Mouse (Mus musculus) heart, postnatal 36 days (tissue): ENCODE data around the gene Oas1d. TPM values are rescaled to one million over a fixed set of nuclear protein-coding genes. Genes with fewer than 3 reads are reported as not detected.

Experiments
- DNase-seq, 2 experiments: peaks; one replicate each; pipeline ENCODE4 v3.0.0; 2021 to 2022
- intact Hi-C: fragments of 180-260 bp; cut with DNase I; formaldehyde crosslinking; loops from one replicate; pipeline ENCODE4 v1.15.1; 2025
- total RNA-seq, 2 experiments: library from RNA; stranded (reverse); gene quantifications; 2 replicates each; pipeline ENCODE4 v1.2.3; 2021

Gene Oas1d
- total RNA-seq, 2 experiments from 2014 or later: not detected

GRCm38 (mm10) chr5:120966894-120967293 is 52.6 kb downstream of the Oas1d start:
- intact Hi-C loops: no loop called here
- DNase-seq: no peak

- intact Hi-C loops: no loop called here
- DNase-seq: no peak
Observed at GRCm38 (mm10) chr5:120967355-120968133, 53.2 kb downstream of the Oas1d start.

- DNase-seq: no peak
- intact Hi-C loops: no loop called here
Observed at GRCm38 (mm10) chr5:120968134-120968532, 53.8 kb downstream of the Oas1d start.

- intact Hi-C loops: no loop called here
- DNase-seq: no peak
Observed at GRCm38 (mm10) chr5:120968799-120969198, 54.5 kb downstream of the Oas1d start.

GRCm38 (mm10) chr5:120969703-120970102 is 55.4 kb downstream of the Oas1d start:
- DNase-seq: peak in 1 of 2 experiments; percentile 11
- intact Hi-C loops: no loop called here

Other genes starting within 250 kb of the Oas1d start
- 1 to 10 TPM; 1.8 to 1.9 TPM for gene Dtx1, start 202.6 kb upstream of the Oas1d start, total RNA-seq
- gene Oas2, start 164.7 kb upstream of the Oas1d start, total RNA-seq: 1 to 10 TPM in 1 of 2 experiments, under 1 TPM in 1; 0.80 to 2.4 TPM
- under 1 TPM in 1 of 2 experiments, not detected in 1; 0.51 TPM for gene Oas3, start 136.9 kb upstream of the Oas1d start, total RNA-seq
- not detected for gene Oas1e, start 119.0 kb upstream of the Oas1d start, total RNA-seq
- under 1 TPM; 0.62 to 0.89 TPM for gene Oas1c, start 102.0 kb upstream of the Oas1d start, total RNA-seq
- not detected for gene Oas1f, start 67.2 kb upstream of the Oas1d start, total RNA-seq
- gene Oas1h, start 53.1 kb upstream of the Oas1d start, total RNA-seq: not detected
- under 1 TPM in 1 of 2 experiments, not detected in 1; 0.73 TPM for gene Oas1g, start 26.9 kb upstream of the Oas1d start, total RNA-seq
- gene Oas1a, start 7.0 kb upstream of the Oas1d start, total RNA-seq: 1 to 10 TPM in 1 of 2 experiments, under 1 TPM in 1; 0.75 to 2.1 TPM
- gene Rph3a, start 95.6 kb downstream of the Oas1d start, total RNA-seq: not detected